Mouse (Mus musculus) brain, embryonic 14.5 days (tissue): ENCODE measurements around the gene Gm8334. TPM values are rescaled to one million over a fixed set of nuclear protein-coding genes. Genes with fewer than 3 reads are reported as not detected.
"Not testable (repeated sequence)": the region's sequence is repeated elsewhere in the genome, so short reads cannot be mapped to it uniquely, and the experiment has no call there.

Experiments
- DNase-seq: peaks from one replicate; pipeline ENCODE4 v3.0.0-alpha.2; 2011; ENCODE audit warnings: low read depth
- polyA plus RNA-seq: library from polyadenylated mRNA; depleted of rRNA; stranded (reverse); fragments of >200 nt; gene quantifications from 2 replicates; pipeline ENCODE4 v1.2.3, GENCODE M21; 2012; rRNA removed

Gene Gm8334
- polyA plus RNA-seq, result not detected in 2 replicates

GRCm38 (mm10) chrX:148615053-148615452, at the start of gene Gm8334:
Gm8334 (minus strand) TSS chrX:148615153.
- not testable (repeated sequence) for DNase-seq

GRCm38 (mm10) chrX:148663298-148663697, 48.3 kb upstream of the Gm8334 start, which contains the start of gene Gm15127:
Gm15127 (plus strand) TSS chrX:148663598.
- DNase-seq, result not testable (repeated sequence)

Other genes starting within 250 kb of the Gm8334 start
- gene Gm15114, start 126.2 kb downstream of the Gm8334 start, polyA plus RNA-seq, result not detected in 2 replicates
- not detected in 2 replicates for gene Gm15127, start 48.4 kb upstream of the Gm8334 start, polyA plus RNA-seq
- gene Luzp4, start 242.5 kb upstream of the Gm8334 start, polyA plus RNA-seq, result not detected in 2 replicates